Mouse (Mus musculus) left cerebral cortex, postnatal 10 days (tissue): Measurements from ENCODE around the gene Fut8. TPM values are rescaled to one million over a fixed set of nuclear protein-coding genes. Genes with fewer than 3 reads are reported as not detected.
"Not testable (repeated sequence)": the region's sequence is repeated elsewhere in the genome, so short reads cannot be mapped to it uniquely, and the experiment has no call there.

Experiments
- DNase-seq, 2 experiments: peaks; one replicate each; pipeline ENCODE4 v3.0.0; 2021 to 2022; ENCODE audit warnings: low spot score in 2 of 2, mixed read lengths in 1 of 2; ENCODE audit errors: extremely low spot score in 1 of 2
- intact Hi-C: fragments of 180-260 bp; cut with DNase I; formaldehyde crosslinking; loops from one replicate; pipeline ENCODE4 v1.15.1; 2025
- total RNA-seq, 2 experiments: library from RNA; stranded (reverse); gene quantifications; 2 replicates each; pipeline ENCODE4 v1.2.3; 2021

Fut8 gene
- total RNA-seq, 2 experiments from 2014 or later: 82.3 to 91.0 TPM

DNA sequence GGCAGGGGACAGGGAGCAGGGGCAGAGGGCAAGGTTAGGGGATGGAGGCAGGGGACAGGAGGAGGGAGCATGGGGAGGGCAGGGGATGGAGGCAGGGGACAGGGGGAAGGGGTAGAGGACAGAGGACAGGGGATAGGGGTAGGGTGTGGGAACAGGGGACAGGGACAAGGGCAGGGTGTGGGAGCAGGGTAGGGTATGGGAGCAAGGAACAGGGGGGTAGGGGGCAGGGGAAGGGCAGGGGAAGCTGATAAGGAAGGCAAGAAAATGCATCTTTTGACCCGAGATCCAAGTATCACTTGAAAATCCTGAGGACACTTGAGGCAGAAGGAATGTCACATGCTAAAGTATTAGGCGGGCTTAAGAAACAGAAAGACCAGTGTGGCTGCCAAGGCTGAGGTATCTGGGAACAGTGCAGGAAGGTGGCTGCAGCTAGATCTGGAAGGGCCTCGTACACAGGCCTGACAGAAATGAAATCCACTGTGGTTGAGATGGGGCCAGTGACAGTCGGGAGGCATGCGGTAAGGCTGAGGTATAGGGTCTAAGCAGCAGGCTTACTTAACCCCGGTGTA lies 281.7 kb downstream of the Fut8 start:
- intact Hi-C loops: no loop called here
- no peak for DNase-seq

DNA sequence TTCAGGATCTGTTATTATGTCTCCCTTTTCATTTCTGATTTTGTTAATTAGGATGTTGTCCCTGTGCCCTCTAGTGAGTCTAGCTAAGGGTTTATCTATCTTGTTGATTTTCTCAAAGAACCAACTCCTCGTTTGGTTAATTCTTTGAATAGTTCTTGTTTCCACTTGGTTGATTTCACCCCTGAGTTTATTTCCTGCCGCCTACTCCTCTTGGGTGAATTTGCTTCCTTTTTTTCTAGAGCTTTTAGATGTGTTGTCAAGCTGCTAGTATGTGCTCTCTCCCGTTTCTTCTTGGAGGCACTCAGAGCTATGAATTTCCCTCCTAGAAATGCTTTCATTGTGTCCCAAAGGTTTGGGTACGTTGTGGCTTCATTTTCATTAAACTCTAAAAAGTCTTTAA lies 286.1 kb downstream of the Fut8 start:
- DNase-seq, intact Hi-C loops: not testable (repeated sequence)
